Mouse (Mus musculus): ENCODE measurements at regions not wholly inside any gene's neighbourhood (a gene's known extent, or its start where the extent isn't known, plus 50 kb on each side); places are given as distances from the start of the nearest gene placed in this dataset.

- no peak for DNase-seq (ENCODE audit: low spot score in 2 of 2)
These were observed 131.7 kb downstream of the Fbxo8 start for GRCm38 (mm10) chr8:56682564-56682963.

- DNase-seq (ENCODE audit: low spot score in 2 of 2): peak; percentile 19 to 21
These were observed 133.5 kb downstream of the Fbxo8 start for GRCm38 (mm10) chr8:56684352-56684751.

- DNase-seq (ENCODE audit: low spot score in 2 of 2): no peak
These were observed 144.5 kb downstream of the Fbxo8 start for GRCm38 (mm10) chr8:56695436-56695835.

GRCm38 (mm10) chr8:56700580-56701145, 149.8 kb downstream of the Fbxo8 start:
- DNase-seq (ENCODE audit: low spot score in 2 of 2): no peak

GRCm38 (mm10) chr8:56706377-56706776, 155.5 kb downstream of the Fbxo8 start:
- DNase-seq (ENCODE audit: low spot score in 2 of 2): no peak

GRCm38 (mm10) chr8:56706941-56707706, 156.2 kb downstream of the Fbxo8 start:
- DNase-seq (ENCODE audit: low spot score in 2 of 2): no peak

- DNase-seq (ENCODE audit: low spot score in 2 of 2): no peak
These were observed 169.1 kb downstream of the Fbxo8 start for GRCm38 (mm10) chr8:56720001-56720400.

GRCm38 (mm10) chr8:56722473-56723236, 171.8 kb downstream of the Fbxo8 start:
- DNase-seq (ENCODE audit: low spot score in 2 of 2): no peak

- DNase-seq (ENCODE audit: low spot score in 2 of 2): no peak
These were observed 173.7 kb downstream of the Fbxo8 start for GRCm38 (mm10) chr8:56724607-56725006.

- DNase-seq (ENCODE audit: low spot score in 2 of 2): no peak
These were observed 182.4 kb downstream of the Fbxo8 start for GRCm38 (mm10) chr8:56733318-56733717.

GRCm38 (mm10) chr8:56735021-56735420, 184.1 kb downstream of the Fbxo8 start:
- DNase-seq (ENCODE audit: low spot score in 2 of 2): no peak

GRCm38 (mm10) chr8:56767034-56767433, 216.1 kb downstream of the Fbxo8 start:
- DNase-seq (ENCODE audit: low spot score in 2 of 2): no peak

GRCm38 (mm10) chr8:56784441-56784840, 233.6 kb downstream of the Fbxo8 start:
- DNase-seq (ENCODE audit: low spot score in 2 of 2): no peak

GRCm38 (mm10) chr8:56789549-56790270, 238.8 kb downstream of the Fbxo8 start:
- DNase-seq (ENCODE audit: low spot score in 2 of 2): peak in 1 of 2 experiments; percentile 13

- no peak for DNase-seq (ENCODE audit: low spot score in 2 of 2)
These were observed 281.8 kb downstream of the Fbxo8 start for GRCm38 (mm10) chr8:56832651-56833050.

GRCm38 (mm10) chr8:56833129-56833528, 282.2 kb downstream of the Fbxo8 start:
- DNase-seq (ENCODE audit: low spot score in 2 of 2): peak in 1 of 2 experiments; percentile 1

GRCm38 (mm10) chr8:56883449-56883848, 332.6 kb downstream of the Fbxo8 start:
- DNase-seq (ENCODE audit: low spot score in 2 of 2): peak; percentile 4 to 9

GRCm38 (mm10) chr8:56884195-56884594, 333.3 kb downstream of the Fbxo8 start:
- peak; percentile 5 to 19 for DNase-seq (ENCODE audit: low spot score in 2 of 2)

GRCm38 (mm10) chr8:56893638-56894037, 342.7 kb downstream of the Fbxo8 start:
- DNase-seq (ENCODE audit: low spot score in 2 of 2): no peak

GRCm38 (mm10) chr8:56915362-56915761, 364.5 kb downstream of the Fbxo8 start:
- no peak for DNase-seq (ENCODE audit: low spot score in 2 of 2)

GRCm38 (mm10) chr8:56915989-56916388, 365.1 kb downstream of the Fbxo8 start:
- DNase-seq (ENCODE audit: low spot score in 2 of 2): no peak

- DNase-seq (ENCODE audit: low spot score in 2 of 2): no peak
These were observed 373.8 kb downstream of the Fbxo8 start for GRCm38 (mm10) chr8:56924724-56925123.
